Mouse (Mus musculus): ENCODE measurements around the gene Fblim1. TPM values are rescaled to one million over a fixed set of nuclear protein-coding genes. Genes with fewer than 3 reads are reported as not detected.
"Not testable (repeated sequence)": the region's sequence is repeated elsewhere in the genome, so short reads cannot be mapped to it uniquely, and the experiment has no call there.

Gene Fblim1
- polyA plus RNA-seq, 1 experiment from 2014 or later = 1.8 TPM

- Histone ChIP-seq H3K27ac (ENCODE audit: low read depth) (no peak overlapping the region), H3K9me3 (ENCODE audit: low read length) (no peaks in the 10 kb centered on the region), H3K9ac (replicated peaks) (no peak overlapping the region), H3K36me3 (replicated peaks; ENCODE audit: insufficient read depth, low read length) (no peaks in the 10 kb centered on the region), H3K27me3 (ENCODE audit: insufficient read depth, low read length) (no peaks in the 10 kb centered on the region), H3K4me3 (ENCODE audit: low read depth, low read length) (no peak overlapping the region), H3K4me1 (ENCODE audit: insufficient read depth) (peaks cover 26% of the 10 kb centered on the region), H3K4me2 (ENCODE audit: low read depth, low read length) (no peak overlapping the region)
- DNase-seq = peak; percentile 41
- WGBS (ENCODE audit: insufficient replicate concordance) = 52% methylated on average over 6 of the region's 6 CpGs
- ATAC-seq = peak; percentile 60; the same call in 1 of the 2 replicates
- TF ChIP-seq CTCF (IDR thresholded peaks at IDR 0.05; ENCODE audit: low read depth) = no peak
- TF ChIP-seq EP300 (IDR thresholded peaks at IDR 0.05; ENCODE audit: low read depth) = no peak
These were observed 35.9 kb downstream of the Fblim1 start for GRCm38 (mm10) chr4:141570004-141570403.

GRCm38 (mm10) chr4:141568966-141569365 lies 36.9 kb downstream of the Fblim1 start:
- H3K36me3 ChIP-seq (replicated peaks; ENCODE audit: insufficient read depth, low read length) = no peaks in the 10 kb centered on the region
- peaks cover 26% of the 10 kb centered on the region for H3K4me1 ChIP-seq (ENCODE audit: insufficient read depth)
- TF ChIP-seq EP300 (IDR thresholded peaks at IDR 0.05; ENCODE audit: low read depth) = no peak
- no peak for TF ChIP-seq CTCF (IDR thresholded peaks at IDR 0.05; ENCODE audit: low read depth)
- 77% methylated on average over 5 of the region's 5 CpGs for WGBS (ENCODE audit: insufficient replicate concordance)
- peak overlapping the region; percentile 11; the same call in 1 of the 2 replicates for H3K27ac ChIP-seq (ENCODE audit: low read depth)
- no peak overlapping the region for H3K9ac ChIP-seq (replicated peaks)
- H3K4me3 ChIP-seq (ENCODE audit: low read depth, low read length) = no peak overlapping the region
- ATAC-seq = no peak
- H3K4me2 ChIP-seq (ENCODE audit: low read depth, low read length) = no peak overlapping the region
- H3K9me3 ChIP-seq (ENCODE audit: low read length) = no peaks in the 10 kb centered on the region
- no peak for DNase-seq
- H3K27me3 ChIP-seq (ENCODE audit: insufficient read depth, low read length) = no peaks in the 10 kb centered on the region

GRCm38 (mm10) chr4:141567174-141567573 lies 38.7 kb downstream of the Fblim1 start:
- not testable (repeated sequence) for H3K27me3 ChIP-seq (ENCODE audit: insufficient read depth, low read length); H3K27ac ChIP-seq (ENCODE audit: low read depth); H3K4me3 ChIP-seq (ENCODE audit: low read depth, low read length); H3K9me3 ChIP-seq (ENCODE audit: low read length); ATAC-seq; H3K4me2 ChIP-seq (ENCODE audit: low read depth, low read length); H3K9ac ChIP-seq (replicated peaks); DNase-seq; H3K36me3 ChIP-seq (replicated peaks; ENCODE audit: insufficient read depth, low read length)
- peaks cover 16% of the 10 kb centered on the region; the same call in 1 of the 2 replicates for H3K4me1 ChIP-seq (ENCODE audit: insufficient read depth)
- WGBS (ENCODE audit: insufficient replicate concordance) = 84% methylated on average over 7 of the region's 7 CpGs

- Histone ChIP-seq H3K4me2 (ENCODE audit: low read depth, low read length) (no peak overlapping the region), H3K4me3 (ENCODE audit: low read depth, low read length) (no peak overlapping the region), H3K9me3 (ENCODE audit: low read length) (no peaks in the 10 kb centered on the region), H3K4me1 (ENCODE audit: insufficient read depth) (peaks cover 9% of the 10 kb centered on the region; the same call in 1 of the 2 replicates), H3K27ac (ENCODE audit: low read depth) (no peak overlapping the region), H3K27me3 (ENCODE audit: insufficient read depth, low read length) (no peaks in the 10 kb centered on the region), H3K36me3 (replicated peaks; ENCODE audit: insufficient read depth, low read length) (no peaks in the 10 kb centered on the region), H3K9ac (replicated peaks) (no peak overlapping the region)
- WGBS (ENCODE audit: insufficient replicate concordance) = 83% methylated on average over 6 of the region's 6 CpGs
- TF ChIP-seq CTCF (IDR thresholded peaks at IDR 0.05; ENCODE audit: low read depth) = no peak
- no peak for TF ChIP-seq EP300 (IDR thresholded peaks at IDR 0.05; ENCODE audit: low read depth)
- ATAC-seq = no peak
- no peak for DNase-seq
These were observed 39.7 kb downstream of the Fblim1 start for GRCm38 (mm10) chr4:141566187-141566586.

GRCm38 (mm10) chr4:141565325-141565724 lies 40.6 kb downstream of the Fblim1 start:
- ATAC-seq (no peak), DNase-seq (no peak)
- WGBS (ENCODE audit: insufficient replicate concordance) = 64% methylated on average over 7 of the region's 7 CpGs
- Histone ChIP-seq H3K27ac (ENCODE audit: low read depth) (0 out of 2 replicates have a peak overlapping the region, but pooled peaks have one; percentile 4), H3K4me2 (ENCODE audit: low read depth, low read length) (no peak overlapping the region), H3K9me3 (ENCODE audit: low read length) (no peaks in the 10 kb centered on the region), H3K4me1 (ENCODE audit: insufficient read depth) (peaks cover 8% of the 10 kb centered on the region; the same call in 1 of the 2 replicates), H3K36me3 (replicated peaks; ENCODE audit: insufficient read depth, low read length) (no peaks in the 10 kb centered on the region), H3K27me3 (ENCODE audit: insufficient read depth, low read length) (no peaks in the 10 kb centered on the region), H3K4me3 (ENCODE audit: low read depth, low read length) (no peak overlapping the region), H3K9ac (replicated peaks) (no peak overlapping the region)
- TF ChIP-seq CTCF (IDR thresholded peaks at IDR 0.05; ENCODE audit: low read depth) = no peak
- TF ChIP-seq EP300 (IDR thresholded peaks at IDR 0.05; ENCODE audit: low read depth) = no peak

- Histone ChIP-seq H3K27ac (ENCODE audit: low read depth) (no peak overlapping the region), H3K36me3 (replicated peaks; ENCODE audit: insufficient read depth, low read length) (no peaks in the 10 kb centered on the region), H3K4me2 (ENCODE audit: low read depth, low read length) (no peak overlapping the region), H3K4me3 (ENCODE audit: low read depth, low read length) (no peak overlapping the region), H3K9ac (replicated peaks) (no peak overlapping the region), H3K4me1 (ENCODE audit: insufficient read depth) (peaks cover 5% of the 10 kb centered on the region), H3K27me3 (ENCODE audit: insufficient read depth, low read length) (no peaks in the 10 kb centered on the region), H3K9me3 (ENCODE audit: low read length) (no peaks in the 10 kb centered on the region)
- no peak for ATAC-seq
- no peak for DNase-seq
- TF ChIP-seq CTCF (IDR thresholded peaks at IDR 0.05; ENCODE audit: low read depth) = no peak
- TF ChIP-seq EP300 (IDR thresholded peaks at IDR 0.05; ENCODE audit: low read depth) = no peak
- 63% methylated on average over 3 of the region's 3 CpGs for WGBS (ENCODE audit: insufficient replicate concordance)
These were observed 41.2 kb downstream of the Fblim1 start for GRCm38 (mm10) chr4:141564660-141565059.

- no peaks in the 10 kb centered on the region for H3K9me3 ChIP-seq (ENCODE audit: low read length)
- H3K4me2 ChIP-seq (ENCODE audit: low read depth, low read length) = no peak overlapping the region
- H3K4me3 ChIP-seq (ENCODE audit: low read depth, low read length) = no peak overlapping the region
- TF ChIP-seq EP300 (IDR thresholded peaks at IDR 0.05; ENCODE audit: low read depth) = no peak
- TF ChIP-seq CTCF (IDR thresholded peaks at IDR 0.05; ENCODE audit: low read depth) = no peak
- ATAC-seq (no peak), DNase-seq (no peak)
- H3K36me3 ChIP-seq (replicated peaks; ENCODE audit: insufficient read depth, low read length) = no peaks in the 10 kb centered on the region
- no peak overlapping the region for H3K9ac ChIP-seq (replicated peaks)
- H3K27ac ChIP-seq (ENCODE audit: low read depth) = no peak overlapping the region
- 90% methylated on average over 4 of the region's 4 CpGs for WGBS (ENCODE audit: insufficient replicate concordance)
- H3K4me1 ChIP-seq (ENCODE audit: insufficient read depth) = peaks cover 7% of the 10 kb centered on the region; the same call in 1 of the 2 replicates
- H3K27me3 ChIP-seq (ENCODE audit: insufficient read depth, low read length) = no peaks in the 10 kb centered on the region
These were observed 41.7 kb downstream of the Fblim1 start for GRCm38 (mm10) chr4:141564209-141564608.

Measured in liver, postnatal 0 days (tissue).